Mouse (Mus musculus) cerebellum, adult 2 months (tissue): ENCODE measurements at regions not wholly inside any gene's neighbourhood (a gene's known extent, or its start where the extent isn't known, plus 50 kb on each side); places are given as distances from the start of the nearest gene placed in this dataset.

Source experiments
- CTCF ChIP-seq: fragments of 200-500 bp; IDR thresholded peaks from 2 replicates; pipeline ENCODE4 v1.5.1; 2011; ENCODE audit warnings: low read depth, mild to moderate bottlenecking, control low read depth, low read length, moderate library complexity, borderline replicate concordance; ENCODE audit not compliant: insufficient read depth
- POLR2A ChIP-seq: fragments of 200-500 bp; IDR thresholded peaks from 2 replicates; pipeline ENCODE4 v1.6.1; 2011; ENCODE audit warnings: low read length, control low read depth, borderline replicate concordance; ENCODE audit not compliant: insufficient read depth

- TF ChIP-seq CTCF = no peak
- no peak for TF ChIP-seq POLR2A
These were observed 372.2 kb downstream of the Cbln4 start for GRCm38 (mm10) chr2:171670945-171671547.
